17 mouse cellular contexts compared by ENCODE assay signal in the genomic region with DNA sequence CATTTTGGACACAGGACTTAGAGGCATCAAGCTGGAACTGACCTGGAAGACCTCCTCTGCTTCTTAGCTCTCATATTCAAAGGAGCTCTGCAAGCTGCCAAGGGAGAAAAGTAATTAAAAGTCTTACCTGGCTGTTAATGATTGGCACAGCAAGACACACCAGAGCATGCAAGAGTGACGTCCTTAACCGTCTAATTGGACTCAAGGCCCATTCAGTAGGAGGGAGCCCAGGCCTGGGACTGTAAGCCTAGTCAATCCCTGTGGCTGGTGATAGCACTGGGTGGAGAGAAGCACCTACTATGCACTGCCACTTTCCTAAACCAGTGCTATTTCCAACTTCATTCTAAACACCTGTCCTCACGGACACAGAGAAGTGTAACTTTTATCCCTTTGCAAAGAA.
DNase-seq lines count a peak whose midpoint lies in the region; ATAC-seq lines count a peak whose summit lies in the region.
"Had no signal": no experiment of that assay in that cellular context is flagged by ENCODE, and none has a peak within 500 bp of the region (broad histone marks: within the 10 kb centered on the region; RNA-seq: fewer than 3 reads in every experiment).

No protein-coding gene starts in this region.

- H3K4me3 ChIP-seq in midbrain, embryonic 11.5 days (ENCODE audit: low read depth, low read length), result no peak overlapping the region
- no peak overlapping the region for H3K4me3 ChIP-seq in midbrain, embryonic 14.5 days (replicated peaks; ENCODE audit: low read depth, low read length)
- H3K4me3 ChIP-seq in kidney, embryonic 16.5 days (ENCODE audit: low read length), result no peak overlapping the region
- H3K4me3 ChIP-seq: forebrain, embryonic 13.5 days; heart, embryonic 13.5 days; hindbrain, embryonic 12.5 days had no signal

- no peaks in the 10 kb centered on the region for H3K4me1 ChIP-seq in midbrain, embryonic 11.5 days (ENCODE audit: control insufficient read depth, insufficient read depth, low read length)
- H3K4me1 ChIP-seq in midbrain, embryonic 14.5 days (ENCODE audit: control insufficient read depth, insufficient read depth, low read length), result 0 out of 2 replicates have a peak, but pooled peaks cover 6% of the 10 kb centered on the region
- H3K4me1 ChIP-seq in kidney, embryonic 16.5 days (ENCODE audit: insufficient read depth, low read length), result no peaks in the 10 kb centered on the region; the same call in 1 of the 2 replicates
- H3K4me1 ChIP-seq: forebrain, embryonic 13.5 days; heart, embryonic 13.5 days; hindbrain, embryonic 12.5 days had no signal

- no peaks in the 10 kb centered on the region for H3K9me3 ChIP-seq in midbrain, embryonic 11.5 days (ENCODE audit: control insufficient read depth, low read length)
- no peaks in the 10 kb centered on the region for H3K9me3 ChIP-seq in midbrain, embryonic 14.5 days (ENCODE audit: control insufficient read depth, low read length)
- H3K9me3 ChIP-seq in kidney, embryonic 16.5 days (ENCODE audit: low read length), result no peaks in the 10 kb centered on the region
- H3K9me3 ChIP-seq: forebrain, embryonic 13.5 days; heart, embryonic 13.5 days; hindbrain, embryonic 12.5 days had no signal

- WGBS in midbrain, embryonic 11.5 days, result 76% methylated on average over 3 of the region's 3 CpGs
- 73% methylated on average over 3 of the region's 3 CpGs for WGBS in midbrain, embryonic 14.5 days
- 78% methylated on average over 3 of the region's 3 CpGs for WGBS in kidney, embryonic 16.5 days

- no peak overlapping the region for H3K9ac ChIP-seq in midbrain, embryonic 11.5 days (ENCODE audit: low read length)
- no peak overlapping the region for H3K9ac ChIP-seq in midbrain, embryonic 14.5 days (replicated peaks; ENCODE audit: low read length)
- no peak overlapping the region for H3K9ac ChIP-seq in kidney, embryonic 16.5 days (replicated peaks; ENCODE audit: low read length)
- H3K9ac ChIP-seq: forebrain, embryonic 13.5 days; forebrain, postnatal 0 days; heart, embryonic 13.5 days; hindbrain, embryonic 12.5 days had no signal

- no peak for ATAC-seq in midbrain, embryonic 11.5 days (ENCODE audit: low FRiP score)
- ATAC-seq in midbrain, embryonic 14.5 days (ENCODE audit: low FRiP score, low TSS enrichment), result no peak
- ATAC-seq in kidney, embryonic 16.5 days (ENCODE audit: low FRiP score, low TSS enrichment), result peak; percentile 73; the same call in 1 of the 2 replicates
- ATAC-seq: forebrain, embryonic 13.5 days; forebrain, postnatal 0 days had no signal

- no peak overlapping the region for H3K4me2 ChIP-seq in midbrain, embryonic 11.5 days
- H3K4me2 ChIP-seq in midbrain, embryonic 14.5 days (ENCODE audit: low read length), result no peak overlapping the region
- H3K4me2 ChIP-seq in kidney, embryonic 16.5 days (replicated peaks; ENCODE audit: low read depth, low read length), result no peak overlapping the region
- H3K4me2 ChIP-seq: forebrain, embryonic 13.5 days; heart, embryonic 13.5 days; hindbrain, embryonic 12.5 days had no signal

- intact Hi-C loops in heart, postnatal 14 days (cut with DNase I), result no loop called here

- H3K27me3 ChIP-seq in midbrain, embryonic 11.5 days (ENCODE audit: control insufficient read depth, insufficient read depth, low read length), result no peaks in the 10 kb centered on the region
- H3K27me3 ChIP-seq in midbrain, embryonic 14.5 days (ENCODE audit: control insufficient read depth, insufficient read depth, low read length), result no peaks in the 10 kb centered on the region
- H3K27me3 ChIP-seq in kidney, embryonic 16.5 days (ENCODE audit: insufficient read depth, low read length), result no peaks in the 10 kb centered on the region
- H3K27me3 ChIP-seq: forebrain, embryonic 13.5 days; heart, embryonic 13.5 days; hindbrain, embryonic 12.5 days had no signal

- H3K27ac ChIP-seq in midbrain, embryonic 11.5 days (ENCODE audit: low read depth, low read length), result no peak overlapping the region
- no peak overlapping the region for H3K27ac ChIP-seq in midbrain, embryonic 14.5 days (replicated peaks; ENCODE audit: low read depth, low read length)
- no peak overlapping the region for H3K27ac ChIP-seq in kidney, embryonic 16.5 days (ENCODE audit: low read length)
- H3K27ac ChIP-seq: forebrain, embryonic 13.5 days; heart, embryonic 13.5 days; hindbrain, embryonic 12.5 days had no signal

- no peaks in the 10 kb centered on the region for H3K36me3 ChIP-seq in midbrain, embryonic 11.5 days (ENCODE audit: control insufficient read depth, insufficient read depth, low read length)
- no peaks in the 10 kb centered on the region for H3K36me3 ChIP-seq in midbrain, embryonic 14.5 days (ENCODE audit: control insufficient read depth, insufficient read depth, low read length)
- no peaks in the 10 kb centered on the region for H3K36me3 ChIP-seq in kidney, embryonic 16.5 days (ENCODE audit: insufficient read depth, low read length)
- H3K36me3 ChIP-seq: heart, embryonic 13.5 days; hindbrain, embryonic 12.5 days had no signal

- DNase-seq in midbrain, embryonic 11.5 days (ENCODE audit: low spot score, missing footprints), result peak; percentile 75
- DNase-seq in midbrain, embryonic 14.5 days, result no peak
- peak; percentile 11 to 42 for DNase-seq in kidney, postnatal 25 days
- no peak for DNase-seq in spleen, postnatal 36 days (ENCODE audit: low spot score in 2 of 2)
- no peak for DNase-seq in heart, postnatal 14 days
- DNase-seq: adrenal gland, adult 2 months; adrenal gland, postnatal 25 days; cerebellum, adult 18-20 months; cerebellum, adult 9-11 months; cerebellum, postnatal 36 days; forebrain, postnatal 0 days; gastrocnemius, postnatal 14 days; heart, postnatal 4 days had no signal

Comparison
In these comparisons a context has a peak if more than half of its experiments do, and no peak if none do; other contexts are left out.
1. DNase-seq: peak in midbrain, embryonic 11.5 days (single experiment) and kidney, postnatal 25 days (2 of 2); none in midbrain, embryonic 14.5 days (single experiment), spleen, postnatal 36 days (0 of 2) and heart, postnatal 14 days (0 of 2).